Mouse (Mus musculus) olfactory bulb, adult 2 months (tissue): ENCODE results near the gene Hmgcr.

Source experiments
- CTCF ChIP-seq: fragments of 200-500 bp; IDR thresholded peaks from 2 replicates; pipeline ENCODE4 v1.5.1; 2012; ENCODE audit warnings: low read depth, mild to moderate bottlenecking, low read length, moderate library complexity; ENCODE audit not compliant: insufficient read depth
- POLR2A ChIP-seq: fragments of 200-500 bp; IDR thresholded peaks from 2 replicates; pipeline ENCODE4 v1.6.1; 2012; ENCODE audit warnings: mild to moderate bottlenecking, low read depth, low read length, moderate library complexity; ENCODE audit not compliant: insufficient read depth

DNA sequence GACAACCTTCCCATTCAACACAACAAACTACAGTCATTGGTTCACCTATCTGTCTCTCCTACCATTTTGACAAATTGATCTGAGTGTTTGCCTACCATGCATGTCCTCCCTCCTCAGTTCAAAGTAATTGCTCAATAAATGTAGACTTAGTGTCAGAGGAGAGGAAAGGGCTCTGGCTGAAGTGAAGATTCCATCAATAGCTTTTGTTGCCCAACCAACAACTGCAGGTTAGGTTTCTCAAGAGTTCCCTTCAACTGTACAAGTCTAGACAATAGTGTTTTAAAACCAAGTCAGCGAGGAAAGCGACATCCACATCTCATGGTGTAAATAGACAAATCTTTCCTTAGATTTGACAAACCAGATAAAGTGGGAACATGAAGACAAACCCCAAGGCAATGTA, 24.7 kb upstream of the Hmgcr start:
- TF ChIP-seq CTCF (no peak), POLR2A (no peak)
